In the genomic region with DNA sequence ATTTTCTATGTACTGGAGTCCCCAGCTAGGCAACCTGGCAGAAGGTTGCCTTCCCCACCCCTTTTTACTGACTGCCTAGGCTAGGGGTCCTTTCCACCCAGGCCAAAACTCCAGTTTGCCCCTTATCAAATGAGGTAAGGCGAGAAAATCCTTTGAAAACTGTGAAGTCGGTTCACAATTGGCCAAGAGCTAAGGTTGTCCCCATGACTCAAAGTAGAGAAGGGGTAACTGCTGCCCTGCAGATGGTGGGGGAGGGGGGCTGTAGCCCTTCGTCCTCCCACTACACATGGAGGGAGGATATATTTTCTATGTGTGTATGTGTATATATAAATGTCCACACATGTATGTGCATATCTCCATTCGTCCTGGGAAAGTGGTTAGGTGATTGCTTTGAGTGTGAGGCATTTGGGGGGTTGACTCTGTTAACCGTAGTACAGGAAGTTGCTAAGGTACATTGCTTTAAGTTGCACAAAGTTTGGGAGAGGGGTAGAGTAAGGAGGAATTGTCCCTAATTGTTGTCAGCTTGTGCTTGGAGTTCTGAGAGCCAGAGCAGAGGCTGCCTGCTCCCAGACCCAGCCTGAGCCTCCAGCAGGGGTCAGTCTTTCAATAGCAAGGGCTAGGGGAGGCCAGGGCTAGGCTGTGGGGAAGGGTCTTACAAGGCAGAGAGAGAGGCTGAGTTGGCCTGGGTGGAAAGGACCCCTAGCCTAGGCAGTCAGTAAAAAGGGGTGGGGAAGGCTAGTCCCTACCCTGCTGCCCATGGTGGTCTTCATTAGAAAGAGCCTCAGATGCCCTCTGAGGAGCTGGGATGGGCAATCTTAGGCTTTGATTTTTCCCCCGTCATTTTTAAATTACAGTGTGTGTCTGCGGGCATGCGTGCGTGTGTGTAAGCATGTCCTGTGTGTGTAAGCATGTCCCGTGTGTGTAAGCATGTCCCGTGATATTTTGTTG, we compare ENCODE assay signal across 9 mouse cellular contexts. TPM values are rescaled to one million over a fixed set of nuclear protein-coding genes. Genes with fewer than 3 reads are reported as not detected.
DNase-seq lines count a peak whose midpoint lies in the region; ATAC-seq and TF ChIP-seq lines count a peak whose summit lies in the region.
"Had no signal": no experiment of that assay in that cellular context is flagged by ENCODE, and none has a peak within 500 bp of the region (broad histone marks: within the 10 kb centered on the region; RNA-seq: fewer than 3 reads in every experiment).

No protein-coding gene starts in this region.

- no peaks in the 10 kb centered on the region for H3K9me3 ChIP-seq in heart, embryonic 12.5 days (replicated peaks)
- H3K9me3 ChIP-seq in E14TG2a.4 (ENCODE audit: low read length): no peaks in the 10 kb centered on the region
- H3K9me3 ChIP-seq in hindbrain, postnatal 0 days (ENCODE audit: low read length): no peaks in the 10 kb centered on the region
- H3K9me3 ChIP-seq: limb, embryonic 15.5 days had no signal

- no peak for ATAC-seq in heart, embryonic 12.5 days (ENCODE audit: insufficient number of reproducible peaks, low FRiP score)
- peak; percentile 46 for ATAC-seq in hindbrain, postnatal 0 days
- ATAC-seq in megakaryocyte, adult 5-6 weeks (ENCODE audit: poor library complexity, severe bottlenecking): no peak

- no peaks in the 10 kb centered on the region for H3K27me3 ChIP-seq in heart, embryonic 12.5 days (replicated peaks)
- H3K27me3 ChIP-seq in E14TG2a.4 (ENCODE audit: insufficient read depth, low read length): no peaks in the 10 kb centered on the region
- no peaks in the 10 kb centered on the region for H3K27me3 ChIP-seq in hindbrain, postnatal 0 days (ENCODE audit: insufficient read depth, low read length)
- H3K27me3 ChIP-seq: limb, embryonic 15.5 days had no signal

- H3K27ac ChIP-seq in heart, embryonic 12.5 days (ENCODE audit: poor library complexity, severe bottlenecking): no peak overlapping the region
- no peak overlapping the region for H3K27ac ChIP-seq in hindbrain, postnatal 0 days

- no peak overlapping the region; the same call in 1 of the 2 replicates for H3K4me3 ChIP-seq in heart, embryonic 12.5 days
- H3K4me3 ChIP-seq in E14TG2a.4 (replicated peaks; ENCODE audit: low read length): peak overlapping the region; percentile 14; the same call in 1 of the 2 replicates
- no peak overlapping the region for H3K4me3 ChIP-seq in hindbrain, postnatal 0 days (ENCODE audit: low read length)

- WGBS in heart, embryonic 12.5 days: 75% methylated on average over 11 of the region's 11 CpGs
- 80% methylated on average over 11 of the region's 11 CpGs for WGBS in hindbrain, postnatal 0 days

- H3K4me2 ChIP-seq in heart, embryonic 12.5 days: no peak overlapping the region
- H3K4me2 ChIP-seq in hindbrain, postnatal 0 days (ENCODE audit: low read depth, low read length): peak overlapping the region; percentile 86; the same call in 1 of the 2 replicates

- DNase-seq in heart, adult 8-10 months (ENCODE audit: low spot score): no peak
- DNase-seq in embryo, embryonic 10.5 days (ENCODE audit: low spot score): peak; percentile 81
- DNase-seq in hindbrain, postnatal 0 days (ENCODE audit: low spot score): peak; percentile 74
- peak; percentile 43 for DNase-seq in naive thymus-derived CD4-positive, alpha-beta T cell, adult 2 months (ENCODE audit: low read depth)
- DNase-seq in layer of hippocampus, adult 9-10 months (ENCODE audit: low spot score): no peak

- peaks cover 17% of the 10 kb centered on the region for H3K36me3 ChIP-seq in heart, embryonic 12.5 days
- H3K36me3 ChIP-seq in E14TG2a.4 (ENCODE audit: insufficient read depth, low read length): peaks cover 65% of the 10 kb centered on the region
- H3K36me3 ChIP-seq in hindbrain, postnatal 0 days (ENCODE audit: insufficient read depth, low read length): no peaks in the 10 kb centered on the region

- H3K9ac ChIP-seq in heart, embryonic 12.5 days: peak overlapping the region; percentile 13; the same call in 1 of the 2 replicates
- H3K9ac ChIP-seq in hindbrain, postnatal 0 days (replicated peaks; ENCODE audit: low read length): 0 out of 2 replicates have a peak overlapping the region, but pooled peaks have one; percentile 21
- H3K9ac ChIP-seq: limb, embryonic 15.5 days had no signal

- H3K4me1 ChIP-seq in heart, embryonic 12.5 days (replicated peaks): peaks cover 38% of the 10 kb centered on the region
- H3K4me1 ChIP-seq in E14TG2a.4 (replicated peaks; ENCODE audit: low read depth, low read length): peaks cover 88% of the 10 kb centered on the region
- H3K4me1 ChIP-seq in hindbrain, postnatal 0 days (ENCODE audit: insufficient read depth, low read length): peaks cover 16% of the 10 kb centered on the region; the same call in 1 of the 2 replicates

- peak; percentile 51 for TF ChIP-seq CTCF in E14TG2a.4 (conservative IDR thresholded peaks at IDR 0.05; ENCODE audit: low read length)
- TF ChIP-seq CTCF in hindbrain, postnatal 0 days (IDR thresholded peaks at IDR 0.05; ENCODE audit: low read depth): peak; percentile 85

RNA-seq across cellular contexts. Expression of gene Gigyf1, which starts 5.2 kb away (rescaled TPM):
- polyA plus RNA-seq in heart, embryonic 12.5 days (2016; fragmentation: Nextera tagmentation; extraction: Ambion mirVana): 9.9 and 10.1 TPM in 2 replicates
- 10 to 100 TPM; 25.5 to 37.3 (median 27.2) TPM for total RNA-seq in heart, adult 8-10 months (2022)
- total RNA-seq in hindbrain, postnatal 0 days (2014; rRNA removed): 20.3 and 21.4 TPM in 2 replicates
- 15.1 and 16.2 TPM in 2 replicates for polyA plus RNA-seq in hindbrain, postnatal 0 days (2015; fragmentation: Nextera tagmentation; extraction: Ambion mirVana)
- total RNA-seq in megakaryocyte, adult 5-6 weeks (2015): 8.3 and 8.5 TPM in 2 replicates
- total RNA-seq in megakaryocyte, adult 5-6 weeks (2017): 5.6 and 5.9 TPM in 2 replicates

RNA-seq across cellular contexts. Expression of gene Pop7, which starts 10.8 kb away (rescaled TPM):
- 44.0 and 44.1 TPM in 2 replicates for polyA plus RNA-seq in heart, embryonic 12.5 days (2016; fragmentation: Nextera tagmentation; extraction: Ambion mirVana)
- 10 to 100 TPM; 15.0 to 18.3 (median 16.2) TPM for total RNA-seq in heart, adult 8-10 months (2022)
- total RNA-seq in hindbrain, postnatal 0 days (2014; rRNA removed): 62.1 and 83.5 TPM in 2 replicates
- polyA plus RNA-seq in hindbrain, postnatal 0 days (2015; fragmentation: Nextera tagmentation; extraction: Ambion mirVana): 82.2 and 85.3 TPM in 2 replicates
- 20.4 and 27.5 TPM in 2 replicates for total RNA-seq in megakaryocyte, adult 5-6 weeks (2015)
- 11.9 and 14.9 TPM in 2 replicates for total RNA-seq in megakaryocyte, adult 5-6 weeks (2017)

RNA-seq across cellular contexts. Expression of gene Epo, which starts 19.9 kb away (rescaled TPM):
- polyA plus RNA-seq in heart, embryonic 12.5 days (2016; fragmentation: Nextera tagmentation; extraction: Ambion mirVana): not detected in 2 replicates
- total RNA-seq in heart, adult 8-10 months (2022): not detected
- total RNA-seq in hindbrain, postnatal 0 days (2014; rRNA removed): not detected in 2 replicates
- polyA plus RNA-seq in hindbrain, postnatal 0 days (2015; fragmentation: Nextera tagmentation; extraction: Ambion mirVana): not detected in 2 replicates
- not detected in 2 replicates for total RNA-seq in megakaryocyte, adult 5-6 weeks (2015)
- not detected in 2 replicates for total RNA-seq in megakaryocyte, adult 5-6 weeks (2017)
- polyA plus RNA-seq: limb, embryonic 15.5 days had no signal

RNA-seq across cellular contexts. Expression of gene Gnb2, which starts 20.2 kb away (rescaled TPM):
- polyA plus RNA-seq in heart, embryonic 12.5 days (2016; fragmentation: Nextera tagmentation; extraction: Ambion mirVana): 277 and 287 TPM in 2 replicates
- total RNA-seq in heart, adult 8-10 months (2022): 100 to 1,000 TPM; 243 to 256 (median 246) TPM
- 1,135 and 1,251 TPM in 2 replicates for total RNA-seq in hindbrain, postnatal 0 days (2014; rRNA removed)
- 570 and 592 TPM in 2 replicates for polyA plus RNA-seq in hindbrain, postnatal 0 days (2015; fragmentation: Nextera tagmentation; extraction: Ambion mirVana)
- 393 and 449 TPM in 2 replicates for total RNA-seq in megakaryocyte, adult 5-6 weeks (2015)
- 377 and 389 TPM in 2 replicates for total RNA-seq in megakaryocyte, adult 5-6 weeks (2017)

RNA-seq across cellular contexts. Expression of gene Zan, which starts 36.3 kb away (rescaled TPM):
- polyA plus RNA-seq in heart, embryonic 12.5 days (2016; fragmentation: Nextera tagmentation; extraction: Ambion mirVana): 0.04 TPM in 2 replicates
- not detected for total RNA-seq in heart, adult 8-10 months (2022)
- 0.43 and 1.6 TPM in 2 replicates for total RNA-seq in hindbrain, postnatal 0 days (2014; rRNA removed)
- 0.15 and 0.25 TPM in 2 replicates for polyA plus RNA-seq in hindbrain, postnatal 0 days (2015; fragmentation: Nextera tagmentation; extraction: Ambion mirVana)
- total RNA-seq in megakaryocyte, adult 5-6 weeks (2015): 0.04 TPM in 1 of 2 replicates, not detected in the other
- not detected in 2 replicates for total RNA-seq in megakaryocyte, adult 5-6 weeks (2017)

Comparison
In these comparisons a context has a peak if more than half of its experiments do, and no peak if none do; other contexts are left out.
1. DNase-seq: peak in embryo, embryonic 10.5 days (single experiment), hindbrain, postnatal 0 days (single experiment) and naive thymus-derived CD4-positive, alpha-beta T cell, adult 2 months (single experiment); none in heart, adult 8-10 months (single experiment) and layer of hippocampus, adult 9-10 months (single experiment).